Mouse (Mus musculus) bone marrow, adult 2 months (tissue): Measurements from ENCODE around the gene Stard13.

ENCODE experiments used
- CTCF ChIP-seq: fragments of 200-500 bp; IDR thresholded peaks from 2 replicates; pipeline ENCODE4 v1.5.1; 2011; ENCODE audit warnings: low read length, control low read depth; ENCODE audit not compliant: control insufficient read depth, insufficient read depth
- POLR2A ChIP-seq: fragments of 200-500 bp; IDR thresholded peaks from 2 replicates; pipeline ENCODE4 v1.6.1; 2011; ENCODE audit warnings: low read depth, mild to moderate bottlenecking, control low read depth, low read length, borderline replicate concordance; ENCODE audit not compliant: control insufficient read depth

DNA sequence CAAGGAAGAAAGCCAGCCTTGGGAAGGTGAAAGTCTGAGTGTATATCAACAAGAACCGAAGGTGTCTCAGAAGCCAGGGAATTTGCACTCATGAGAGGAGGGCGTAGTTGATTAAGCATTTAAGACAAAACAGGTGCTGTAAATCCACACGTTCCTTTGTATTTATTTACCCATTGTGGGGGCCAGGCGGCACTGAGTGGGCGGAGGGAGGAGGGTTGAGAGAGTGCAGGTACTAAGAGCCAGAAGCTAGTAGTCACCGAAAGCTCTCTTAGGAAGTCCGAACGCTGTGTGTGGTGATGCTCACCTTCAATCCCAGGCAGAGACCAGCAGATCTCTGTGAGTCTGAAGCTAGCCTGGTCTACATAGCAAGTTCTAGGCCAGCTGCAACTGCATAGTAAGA is 147.9 kb downstream of the Stard13 start:
- no peak for TF ChIP-seq CTCF
- no peak for TF ChIP-seq POLR2A
